Mouse (Mus musculus) bone marrow macrophage, adult 2 months (primary cell): ENCODE data around the gene Diaph3. TPM values are rescaled to one million over a fixed set of nuclear protein-coding genes. Genes with fewer than 3 reads are reported as not detected.

Experiments used
- H3K27ac ChIP-seq: 2 replicates; pipeline ENCODE4 v1.5.1; 2012; ENCODE audit warnings: low read depth, low read length; ENCODE audit not compliant: insufficient read depth
- H3K4me1 ChIP-seq: 2 replicates; pipeline ENCODE4 v1.6.1; 2012; ENCODE audit warnings: low read length; ENCODE audit not compliant: control insufficient read depth, insufficient read depth
- H3K4me3 ChIP-seq: 2 replicates; pipeline ENCODE4 v1.5.1; 2012; ENCODE audit warnings: mild to moderate bottlenecking, low read length, moderate library complexity; ENCODE audit not compliant: insufficient read depth
- CTCF ChIP-seq: IDR thresholded peaks from 2 replicates; pipeline ENCODE4 v1.5.1; 2012; ENCODE audit warnings: low read depth, mild to moderate bottlenecking, low read length, moderate library complexity
- POLR2A ChIP-seq: IDR thresholded peaks from 2 replicates; pipeline ENCODE4 v1.6.1; 2012; ENCODE audit warnings: mild to moderate bottlenecking, low read depth, low read length, borderline replicate concordance
- polyA plus RNA-seq: library from polyadenylated mRNA; stranded (reverse); fragments of >200 nt; gene quantifications from 2 replicates; pipeline ENCODE4 v1.2.4, GENCODE M21; 2012; ENCODE audit not compliant: missing spikeins, insufficient read depth, insufficient read length

Gene Diaph3
- polyA plus RNA-seq, 1 experiment, result 14.4 TPM

GRCm38 (mm10) chr14:86678179-86678780 lies 462.8 kb downstream of the Diaph3 start:
- no peak for TF ChIP-seq POLR2A
- Histone ChIP-seq H3K4me1 (no peaks in the 10 kb centered on the region), H3K4me3 (no peak overlapping the region), H3K27ac (no peak overlapping the region)

GRCm38 (mm10) chr14:86677015-86677414 lies 464.0 kb downstream of the Diaph3 start:
- TF ChIP-seq CTCF, result no peak
- TF ChIP-seq POLR2A, result no peak
- no peaks in the 10 kb centered on the region for H3K4me1 ChIP-seq
- H3K27ac ChIP-seq, result no peak overlapping the region
- H3K4me3 ChIP-seq, result no peak overlapping the region

- H3K27ac ChIP-seq, result no peak overlapping the region
- no peaks in the 10 kb centered on the region for H3K4me1 ChIP-seq
- no peak for TF ChIP-seq POLR2A
- no peak for TF ChIP-seq CTCF
- no peak overlapping the region for H3K4me3 ChIP-seq
Observed at GRCm38 (mm10) chr14:86675314-86675713, 465.7 kb downstream of the Diaph3 start.

GRCm38 (mm10) chr14:86662846-86663245 lies 478.2 kb downstream of the Diaph3 start:
- Histone ChIP-seq H3K4me1 (no peaks in the 10 kb centered on the region), H3K4me3 (no peak overlapping the region), H3K27ac (no peak overlapping the region)
- TF ChIP-seq CTCF, result no peak
- no peak for TF ChIP-seq POLR2A

- no peak overlapping the region for H3K4me3 ChIP-seq
- TF ChIP-seq POLR2A (no peak), CTCF (no peak)
- H3K4me1 ChIP-seq, result no peaks in the 10 kb centered on the region; the same call in 1 of the 2 replicates
- no peak overlapping the region for H3K27ac ChIP-seq
Observed at GRCm38 (mm10) chr14:86660556-86660955, 480.5 kb downstream of the Diaph3 start.

GRCm38 (mm10) chr14:86656262-86656661 lies 484.8 kb downstream of the Diaph3 start:
- Histone ChIP-seq H3K4me3 (no peak overlapping the region), H3K4me1 (no peaks in the 10 kb centered on the region; the same call in 1 of the 2 replicates)
- TF ChIP-seq CTCF (no peak), POLR2A (no peak)

GRCm38 (mm10) chr14:86646499-86647120 lies 494.4 kb downstream of the Diaph3 start:
- Histone ChIP-seq H3K27ac (no peak overlapping the region), H3K4me3 (no peak overlapping the region), H3K4me1 (no peaks in the 10 kb centered on the region)
- TF ChIP-seq POLR2A, result no peak
- TF ChIP-seq CTCF, result no peak

More at GRCm38 (mm10) chr14:86656262-86656661, 484.8 kb downstream of the Diaph3 start:
- H3K27ac ChIP-seq, result no peak overlapping the region

- Histone ChIP-seq H3K27ac (no peak overlapping the region), H3K4me1 (no peaks in the 10 kb centered on the region)
- TF ChIP-seq CTCF (no peak), POLR2A (no peak)
Observed at GRCm38 (mm10) chr14:86642831-86643241, 498.2 kb downstream of the Diaph3 start.

GRCm38 (mm10) chr14:86641839-86642238 lies 499.2 kb downstream of the Diaph3 start:
- no peak overlapping the region for H3K4me3 ChIP-seq
- no peak for TF ChIP-seq CTCF
- H3K27ac ChIP-seq, result no peak overlapping the region
- no peaks in the 10 kb centered on the region for H3K4me1 ChIP-seq

More at GRCm38 (mm10) chr14:86642831-86643241, 498.2 kb downstream of the Diaph3 start:
- no peak overlapping the region for H3K4me3 ChIP-seq

GRCm38 (mm10) chr14:86640086-86640485 lies 500.9 kb downstream of the Diaph3 start:
- TF ChIP-seq CTCF (no peak), POLR2A (no peak)
- H3K27ac ChIP-seq, result no peak overlapping the region
- H3K4me3 ChIP-seq, result no peak overlapping the region
- no peaks in the 10 kb centered on the region for H3K4me1 ChIP-seq
